19 mouse cellular contexts compared by ENCODE assay signal in genomic region chr4:156136285-156137100, GRCm38 (mm10). TPM values are rescaled to one million over a fixed set of nuclear protein-coding genes. Genes with fewer than 3 reads are reported as not detected.
DNase-seq lines count a peak whose midpoint lies in the region; ATAC-seq and TF ChIP-seq lines count a peak whose summit lies in the region.
"Had no signal": no experiment of that assay in that cellular context is flagged by ENCODE, and none has a peak within 500 bp of the region (broad histone marks: within the 10 kb centered on the region; RNA-seq: fewer than 3 reads in every experiment).

No protein-coding gene starts in this region.

- DNase-seq in thymus, postnatal 25 days = peak; percentile 13
- DNase-seq in thymus, adult 2 months = no peak
- DNase-seq in ES-E14 (ENCODE audit: low read depth, low spot score) (no peak), R1 (ENCODE audit: low read depth, low spot score) (peak; percentile 74)
- DNase-seq in forebrain, postnatal 0 days = no peak
- DNase-seq: adrenal gland, postnatal 25 days; cerebellum, adult 2 months; cerebellum, postnatal 10 days; gastrocnemius, postnatal 10 days; heart, adult 2 months had no signal

- H3K4me2 ChIP-seq in forebrain, postnatal 0 days (ENCODE audit: low read depth) = no peak overlapping the region
- H3K4me2 ChIP-seq: embryonic facial prominence, embryonic 15.5 days; forebrain, embryonic 15.5 days; heart, embryonic 12.5 days; hindbrain, embryonic 15.5 days had no signal

- no peaks in the 10 kb centered on the region for H3K36me3 ChIP-seq in thymus, adult 2 months (ENCODE audit: control insufficient read depth, insufficient read depth, low read length)
- H3K36me3 ChIP-seq in ES-E14 (ENCODE audit: control insufficient read depth, insufficient read depth, low read length, poor library complexity, severe bottlenecking) = no peaks in the 10 kb centered on the region
- H3K36me3 ChIP-seq in forebrain, postnatal 0 days (ENCODE audit: insufficient read depth) = no peaks in the 10 kb centered on the region
- H3K36me3 ChIP-seq: embryonic facial prominence, embryonic 15.5 days; forebrain, embryonic 15.5 days; heart, embryonic 12.5 days; hindbrain, embryonic 15.5 days had no signal

- TF ChIP-seq CTCF in thymus, adult 2 months (IDR thresholded peaks at IDR 0.05; ENCODE audit: borderline replicate concordance, control insufficient read depth, extremely low read depth, insufficient read depth, low read length, poor library complexity) = no peak
- no peak for TF ChIP-seq CTCF in forebrain, postnatal 0 days (IDR thresholded peaks at IDR 0.05; ENCODE audit: low read depth)

- H3K4me1 ChIP-seq in thymus, adult 2 months (replicated peaks; ENCODE audit: control insufficient read depth, insufficient read depth, low read length) = no peaks in the 10 kb centered on the region
- H3K4me1 ChIP-seq in ES-E14 (ENCODE audit: control insufficient read depth in 2 of 2, insufficient read depth in 2 of 2, low read length in 2 of 2, poor library complexity in 1 of 2) = peaks cover 5 to 13% of the 10 kb centered on the region in 2 experiments; a peak in 2 of 4 replicates
- H3K4me1 ChIP-seq in forebrain, postnatal 0 days (ENCODE audit: insufficient read depth) = no peaks in the 10 kb centered on the region
- H3K4me1 ChIP-seq: embryonic facial prominence, embryonic 15.5 days; forebrain, embryonic 15.5 days; hindbrain, embryonic 15.5 days had no signal

- ATAC-seq in erythroblast, adult 5-6 weeks (replicated peaks; ENCODE audit: low FRiP score, poor library complexity, severe bottlenecking) = no peak
- ATAC-seq in forebrain, postnatal 0 days = no peak
- ATAC-seq: activated CD4-positive, CD25-positive, alpha-beta regulatory T cell, adult 4 months; CD4-positive, CD25-positive, alpha-beta regulatory T cell, adult 4 months; forebrain, embryonic 15.5 days; inflammation-experienced regulatory T-cells, adult 6 months; intestine, postnatal 0 days had no signal

- H3K9me3 ChIP-seq in ES-E14 (ENCODE audit: control insufficient read depth, insufficient read depth, low read depth, low read length) = no peaks in the 10 kb centered on the region
- no peaks in the 10 kb centered on the region for H3K9me3 ChIP-seq in forebrain, postnatal 0 days (ENCODE audit: low read length)
- H3K9me3 ChIP-seq: embryonic facial prominence, embryonic 15.5 days; forebrain, embryonic 15.5 days; hindbrain, embryonic 15.5 days had no signal

- no peaks in the 10 kb centered on the region for H3K27me3 ChIP-seq in thymus, adult 2 months (ENCODE audit: control insufficient read depth, insufficient read depth, low read length)
- H3K27me3 ChIP-seq in forebrain, postnatal 0 days (ENCODE audit: insufficient read depth, low read length) = no peaks in the 10 kb centered on the region
- H3K27me3 ChIP-seq: embryonic facial prominence, embryonic 15.5 days; forebrain, embryonic 15.5 days; heart, embryonic 12.5 days; hindbrain, embryonic 15.5 days had no signal

- TF ChIP-seq POLR2A in thymus, adult 2 months (IDR thresholded peaks at IDR 0.05; ENCODE audit: control insufficient read depth, extremely low read depth, insufficient read depth, low read length, poor library complexity) = no peak

- H3K27ac ChIP-seq in thymus, adult 2 months (ENCODE audit: control insufficient read depth, insufficient read depth, low read length) = no peak overlapping the region
- H3K27ac ChIP-seq in ES-E14 (ENCODE audit: insufficient read depth, low read depth, low read length, poor library complexity, severe bottlenecking) = no peak overlapping the region
- H3K27ac ChIP-seq in forebrain, postnatal 0 days (ENCODE audit: low read depth, low read length) = no peak overlapping the region
- H3K27ac ChIP-seq: embryonic facial prominence, embryonic 15.5 days; forebrain, embryonic 15.5 days; heart, adult 2 months; hindbrain, embryonic 15.5 days had no signal

- peak overlapping the region; percentile 38; the same call in 1 of the 2 replicates for H3K9ac ChIP-seq in ES-E14 (ENCODE audit: insufficient read depth, low read depth, low read length, poor library complexity, severe bottlenecking)
- H3K9ac ChIP-seq in forebrain, postnatal 0 days = no peak overlapping the region
- H3K9ac ChIP-seq: embryonic facial prominence, embryonic 15.5 days; forebrain, embryonic 15.5 days; heart, embryonic 12.5 days; hindbrain, embryonic 15.5 days had no signal

- no peak overlapping the region for H3K4me3 ChIP-seq in thymus, adult 2 months (ENCODE audit: control insufficient read depth, insufficient read depth, low read length)
- peak overlapping the region in 1 of 2 experiments; percentile 21; a peak in 1 of 4 replicates for H3K4me3 ChIP-seq in ES-E14 (ENCODE audit: insufficient read depth in 1 of 2, low read depth in 1 of 2, low read length in 2 of 2, poor library complexity in 1 of 2, severe bottlenecking in 1 of 2)
- no peak overlapping the region for H3K4me3 ChIP-seq in forebrain, postnatal 0 days (ENCODE audit: low read depth, low read length)
- H3K4me3 ChIP-seq: embryonic facial prominence, embryonic 15.5 days; forebrain, embryonic 15.5 days; heart, adult 2 months; heart, embryonic 12.5 days; hindbrain, embryonic 15.5 days had no signal

- in situ Hi-C loops in ES-E14 (cut with MboI; ENCODE audit: low sequenced_read_pairs in 2 of 2, unreplicated experiment in 2 of 2) = no loop called here

- 91% methylated on average over 30 of the region's 30 CpGs for WGBS in thymus, adult 2 months
- 92% methylated on average over 30 of the region's 30 CpGs for WGBS in forebrain, postnatal 0 days

TF ChIP-seq in ES-E14, 5 proteins besides CTCF, POLR2A, EP300 and RAD21:
- TF ChIP-seq CHD2 (IDR thresholded peaks at IDR 0.05; ENCODE audit: low read depth, low read length) (no peak), MAFK (IDR thresholded peaks at IDR 0.05; ENCODE audit: insufficient read depth, low read depth, low read length) (no peak), ZC3H11A (IDR thresholded peaks at IDR 0.05; ENCODE audit: borderline replicate concordance, low read depth, low read length) (no peak), ZNF384 (IDR thresholded peaks at IDR 0.05; ENCODE audit: low read depth, low read length) (no peak), HCFC1 (IDR thresholded peaks at IDR 0.05; ENCODE audit: borderline replicate concordance, insufficient read depth, low read length) (no peak)

RNA-seq across cellular contexts. Expression of gene Rnf223, which starts 6.2 kb away (rescaled TPM):
- polyA plus RNA-seq in thymus, adult 2 months (2012; rRNA removed) = 2.9 and 3.5 TPM in 2 replicates
- total RNA-seq in ES-E14 (2012; rRNA removed) = 1.7 and 2.2 TPM in 2 replicates
- not detected in 2 replicates for total RNA-seq in erythroblast, adult 5-6 weeks (2015; ENCODE audit: low replicate concordance)
- not detected in 2 replicates for total RNA-seq in erythroblast, adult 5-6 weeks (2017; ENCODE audit: low replicate concordance)
- 0.33 and 0.46 TPM in 2 replicates for total RNA-seq in forebrain, postnatal 0 days (2014; rRNA removed)
- polyA plus RNA-seq in forebrain, postnatal 0 days (2015; fragmentation: Nextera tagmentation; extraction: Ambion mirVana) = 0.08 and 0.19 TPM in 2 replicates
- polyA plus RNA-seq: CD4-positive, CD25-positive, alpha-beta regulatory T cell, adult 4 months; inflammation-experienced regulatory T-cells, adult 6 months; intestine, postnatal 0 days had no signal

RNA-seq across cellular contexts. Expression of gene 9430015G10Rik, which starts 26.7 kb away (rescaled TPM):
- 89.1 and 93.3 TPM in 2 replicates for polyA plus RNA-seq in thymus, adult 2 months (2012; rRNA removed)
- total RNA-seq in ES-E14 (2012; rRNA removed) = 83.4 and 131 TPM in 2 replicates
- total RNA-seq in erythroblast, adult 5-6 weeks (2015; ENCODE audit: low replicate concordance) = 5.2 and 7.7 TPM in 2 replicates
- total RNA-seq in erythroblast, adult 5-6 weeks (2017; ENCODE audit: low replicate concordance) = 11.6 and 16.0 TPM in 2 replicates
- 22.8 and 28.3 TPM in 2 replicates for total RNA-seq in forebrain, postnatal 0 days (2014; rRNA removed)
- 18.3 and 22.3 TPM in 2 replicates for polyA plus RNA-seq in forebrain, postnatal 0 days (2015; fragmentation: Nextera tagmentation; extraction: Ambion mirVana)

Comparison
In these comparisons a context has a peak if more than half of its experiments do, and no peak if none do; other contexts are left out.
1. DNase-seq: peak in thymus, postnatal 25 days (single experiment) and R1 (single experiment); none in thymus, adult 2 months (single experiment), ES-E14 (single experiment) and forebrain, postnatal 0 days (single experiment).